Mouse (Mus musculus) ovary, postnatal 14 days (tissue): ENCODE results near the gene Gm21981.

ENCODE experiments used
- DNase-seq: peaks from one replicate; pipeline ENCODE4 v3.0.0; 2022; ENCODE audit warnings: low spot score

Gene Gm21981

GRCm38 (mm10) chr17:47694442-47694502, at the start of gene Gm21981:
Gm21981 (minus strand) TSS chr17:47694455.
- no peak for DNase-seq

GRCm38 (mm10) chr17:47742991-47743734, 48.9 kb upstream of the Gm21981 start:
- DNase-seq: no peak

- no peak for DNase-seq
Measured at GRCm38 (mm10) chr17:47740186-47740585, 45.9 kb upstream of the Gm21981 start.

GRCm38 (mm10) chr17:47738879-47739798, 44.9 kb upstream of the Gm21981 start:
- DNase-seq: no peak

GRCm38 (mm10) chr17:47738066-47738878, 44.0 kb upstream of the Gm21981 start:
- peak; percentile 39 for DNase-seq

GRCm38 (mm10) chr17:47737271-47738065, 43.2 kb upstream of the Gm21981 start:
- peak; percentile 79 for DNase-seq

- peak; percentile 99 for DNase-seq
Measured at GRCm38 (mm10) chr17:47736856-47737255, 42.6 kb upstream of the Gm21981 start, which contains the start of gene Tfeb. Tfeb (plus strand) TSS chr17:47737030.

GRCm38 (mm10) chr17:47735553-47736100, 41.4 kb upstream of the Gm21981 start:
- DNase-seq: no peak

GRCm38 (mm10) chr17:47730633-47731575, 36.6 kb upstream of the Gm21981 start:
- no peak for DNase-seq

GRCm38 (mm10) chr17:47726566-47726965, 32.3 kb upstream of the Gm21981 start, which contains the start of gene Pgc:
Pgc (plus strand) TSS chr17:47726842.
- DNase-seq: no peak

- DNase-seq: no peak
Measured at GRCm38 (mm10) chr17:47721183-47721582, 26.9 kb upstream of the Gm21981 start.

GRCm38 (mm10) chr17:47715037-47715436, 20.8 kb upstream of the Gm21981 start:
- DNase-seq: no peak

GRCm38 (mm10) chr17:47712889-47713571, 18.8 kb upstream of the Gm21981 start:
- no peak for DNase-seq

GRCm38 (mm10) chr17:47711883-47712282, 17.6 kb upstream of the Gm21981 start:
- no peak for DNase-seq

- no peak for DNase-seq
Measured at GRCm38 (mm10) chr17:47710036-47710435, 15.8 kb upstream of the Gm21981 start.

- DNase-seq: no peak
Measured at GRCm38 (mm10) chr17:47708972-47709371, 14.7 kb upstream of the Gm21981 start.

GRCm38 (mm10) chr17:47707961-47708360, 13.7 kb upstream of the Gm21981 start:
- no peak for DNase-seq

- no peak for DNase-seq
Measured at GRCm38 (mm10) chr17:47706196-47706595, 11.9 kb upstream of the Gm21981 start.

GRCm38 (mm10) chr17:47704692-47705091, 10.4 kb upstream of the Gm21981 start:
- no peak for DNase-seq

GRCm38 (mm10) chr17:47703556-47703955, 9.3 kb upstream of the Gm21981 start:
- no peak for DNase-seq
